In genomic region chr17:28618124-28618523, GRCm38 (mm10) we compare ENCODE assay signal across 21 mouse cellular contexts. TPM values are rescaled to one million over a fixed set of nuclear protein-coding genes. Genes with fewer than 3 reads are reported as not detected.
DNase-seq lines count a peak whose midpoint lies in the region; ATAC-seq and TF ChIP-seq lines count a peak whose summit lies in the region.
"Had no signal": no experiment of that assay in that cellular context is flagged by ENCODE, and none has a peak within 500 bp of the region (broad histone marks: within the 10 kb centered on the region; RNA-seq: fewer than 3 reads in every experiment).

No protein-coding gene starts in this region.

- no peak overlapping the region for H3K4me2 ChIP-seq in embryonic facial prominence, embryonic 14.5 days (ENCODE audit: low read depth, low read length)
- H3K4me2 ChIP-seq in liver, embryonic 12.5 days = peak overlapping the region; percentile 37
- H3K4me2 ChIP-seq: forebrain, embryonic 13.5 days; heart, embryonic 12.5 days; midbrain, embryonic 15.5 days had no signal

- H3K27ac ChIP-seq in embryonic facial prominence, embryonic 14.5 days (replicated peaks; ENCODE audit: low read depth, low read length) = no peak overlapping the region
- no peak overlapping the region for H3K27ac ChIP-seq in embryonic facial prominence, embryonic 10.5 days (replicated peaks)
- peak overlapping the region; percentile 38; the same call in 1 of the 2 replicates for H3K27ac ChIP-seq in liver, embryonic 12.5 days
- peak overlapping the region; percentile 48; the same call in 1 of the 2 replicates for H3K27ac ChIP-seq in small intestine, adult 2 months (ENCODE audit: insufficient read depth, low read depth, low read length)
- H3K27ac ChIP-seq: forebrain, embryonic 13.5 days; kidney, postnatal 0 days; layer of hippocampus, adult 2 months; midbrain, embryonic 15.5 days had no signal

- peaks cover 31% of the 10 kb centered on the region for H3K36me3 ChIP-seq in embryonic facial prominence, embryonic 14.5 days (ENCODE audit: control insufficient read depth, insufficient read depth, low read length)
- H3K36me3 ChIP-seq in embryonic facial prominence, embryonic 10.5 days (replicated peaks) = peaks cover 73% of the 10 kb centered on the region
- H3K36me3 ChIP-seq in liver, embryonic 12.5 days = peaks cover 51% of the 10 kb centered on the region
- peaks cover 10% of the 10 kb centered on the region; the same call in 1 of the 2 replicates for H3K36me3 ChIP-seq in small intestine, adult 2 months (ENCODE audit: control insufficient read depth, insufficient read depth, low read length)

- H3K4me3 ChIP-seq in embryonic facial prominence, embryonic 14.5 days (ENCODE audit: low read depth, low read length) = no peak overlapping the region
- H3K4me3 ChIP-seq in embryonic facial prominence, embryonic 10.5 days = no peak overlapping the region
- no peak overlapping the region for H3K4me3 ChIP-seq in liver, embryonic 12.5 days
- no peak overlapping the region for H3K4me3 ChIP-seq in small intestine, adult 2 months (ENCODE audit: low read depth, low read length)
- H3K4me3 ChIP-seq: forebrain, embryonic 13.5 days; heart, embryonic 12.5 days; layer of hippocampus, adult 2 months; midbrain, embryonic 15.5 days had no signal

- H3K9me3 ChIP-seq in embryonic facial prominence, embryonic 14.5 days (ENCODE audit: control insufficient read depth, low read length) = no peaks in the 10 kb centered on the region
- no peaks in the 10 kb centered on the region for H3K9me3 ChIP-seq in embryonic facial prominence, embryonic 10.5 days
- H3K9me3 ChIP-seq in liver, embryonic 12.5 days (replicated peaks) = no peaks in the 10 kb centered on the region
- H3K9me3 ChIP-seq: forebrain, embryonic 13.5 days; heart, embryonic 12.5 days; midbrain, embryonic 15.5 days had no signal

- intact Hi-C loops in heart, postnatal 36 days (cut with DNase I) = no loop called here

- WGBS in embryonic facial prominence, embryonic 14.5 days = 83% methylated on average over 7 of the region's 7 CpGs
- WGBS in embryonic facial prominence, embryonic 10.5 days = 87% methylated on average over 7 of the region's 7 CpGs
- WGBS in liver, embryonic 12.5 days (ENCODE audit: insufficient replicate concordance) = 31% methylated on average over 7 of the region's 7 CpGs
- 65% methylated on average over 7 of the region's 7 CpGs for WGBS in small intestine, adult 2 months

- ATAC-seq in embryonic facial prominence, embryonic 14.5 days (ENCODE audit: low read depth) = no peak
- ATAC-seq in liver, embryonic 12.5 days = peak; percentile 44
- ATAC-seq: forebrain, embryonic 13.5 days; midbrain, embryonic 15.5 days had no signal

- H3K27me3 ChIP-seq in embryonic facial prominence, embryonic 14.5 days (replicated peaks; ENCODE audit: control insufficient read depth, insufficient read depth, low read length) = no peaks in the 10 kb centered on the region
- H3K27me3 ChIP-seq in embryonic facial prominence, embryonic 10.5 days (replicated peaks; ENCODE audit: low read depth, poor library complexity, severe bottlenecking) = no peaks in the 10 kb centered on the region
- H3K27me3 ChIP-seq in liver, embryonic 12.5 days (replicated peaks) = no peaks in the 10 kb centered on the region
- H3K27me3 ChIP-seq in small intestine, adult 2 months (ENCODE audit: control insufficient read depth, insufficient read depth, low read length) = no peaks in the 10 kb centered on the region
- H3K27me3 ChIP-seq: forebrain, embryonic 13.5 days; heart, embryonic 12.5 days; midbrain, embryonic 15.5 days had no signal

- H3K9ac ChIP-seq in embryonic facial prominence, embryonic 14.5 days (ENCODE audit: low read depth, low read length) = 0 out of 2 replicates have a peak overlapping the region, but pooled peaks have one; percentile 19
- H3K9ac ChIP-seq in liver, embryonic 12.5 days = peak overlapping the region; percentile 24; the same call in 1 of the 2 replicates
- H3K9ac ChIP-seq: forebrain, embryonic 13.5 days; heart, embryonic 12.5 days; midbrain, embryonic 15.5 days had no signal

- H3K4me1 ChIP-seq in embryonic facial prominence, embryonic 14.5 days (ENCODE audit: control insufficient read depth, insufficient read depth, low read length) = peaks cover 8% of the 10 kb centered on the region
- H3K4me1 ChIP-seq in embryonic facial prominence, embryonic 10.5 days = peaks cover 43% of the 10 kb centered on the region
- peaks cover 82% of the 10 kb centered on the region for H3K4me1 ChIP-seq in liver, embryonic 12.5 days
- peaks cover 20% of the 10 kb centered on the region for H3K4me1 ChIP-seq in small intestine, adult 2 months (ENCODE audit: control insufficient read depth, insufficient read depth, insufficient read length, low read length)

- no peak for TF ChIP-seq POLR2A in small intestine, adult 2 months (IDR thresholded peaks at IDR 0.05; ENCODE audit: low read depth, low read length)

- TF ChIP-seq CTCF in small intestine, adult 2 months (IDR thresholded peaks at IDR 0.05; ENCODE audit: extremely low read depth, insufficient read length, insufficient replicate concordance, low read depth, low read length) = no peak

- no peak for DNase-seq in embryonic facial prominence, embryonic 14.5 days (ENCODE audit: low spot score)
- DNase-seq in embryonic facial prominence, embryonic 10.5 days (ENCODE audit: low spot score) = no peak
- peak; percentile 43 for DNase-seq in R1 (ENCODE audit: low read depth, low spot score)
- DNase-seq in ovary, postnatal 14 days (ENCODE audit: low spot score) = no peak
- no peak for DNase-seq in heart, postnatal 36 days
- DNase-seq: adrenal gland, postnatal 36 days; cerebellum, adult 8-10 months; heart, postnatal 4 days; lung, adult 18-20 months; lung, postnatal 36 days; thymus, postnatal 25 days had no signal

RNA-seq across cellular contexts. Expression of gene Srpk1, which starts 4.4 kb away (rescaled TPM):
- 89.1 and 92.4 TPM in 2 replicates for polyA plus RNA-seq in embryonic facial prominence, embryonic 14.5 days (2014; fragmentation: Nextera tagmentation; extraction: Ambion mirVana)
- 130 and 133 TPM in 2 replicates for polyA plus RNA-seq in embryonic facial prominence, embryonic 10.5 days (2016; fragmentation: Nextera tagmentation; extraction: Ambion mirVana)
- 61.1 and 61.5 TPM in 2 replicates for polyA plus RNA-seq in liver, embryonic 12.5 days (2016; fragmentation: Nextera tagmentation; extraction: Ambion mirVana)
- 10.1 and 19.7 TPM in 2 replicates for polyA plus RNA-seq in small intestine, adult 2 months (2012; rRNA removed)
- total RNA-seq in heart, postnatal 36 days (2021) = 10 to 100 TPM; 32.1 to 35.5 TPM

RNA-seq across cellular contexts. Expression of gene Lhfpl5, which starts 42.7 kb away (rescaled TPM):
- polyA plus RNA-seq in embryonic facial prominence, embryonic 14.5 days (2014; fragmentation: Nextera tagmentation; extraction: Ambion mirVana) = 0.31 and 0.70 TPM in 2 replicates
- 1.1 TPM in 2 replicates for polyA plus RNA-seq in embryonic facial prominence, embryonic 10.5 days (2016; fragmentation: Nextera tagmentation; extraction: Ambion mirVana)
- 0.16 and 0.32 TPM in 2 replicates for polyA plus RNA-seq in liver, embryonic 12.5 days (2016; fragmentation: Nextera tagmentation; extraction: Ambion mirVana)
- polyA plus RNA-seq in small intestine, adult 2 months (2012; rRNA removed) = 0.66 and 1.0 TPM in 2 replicates
- not detected for total RNA-seq in heart, postnatal 36 days (2021)
- total RNA-seq: heart, postnatal 4 days had no signal
- polyA plus RNA-seq: gonadal fat pad, adult 2 months; kidney, postnatal 0 days had no signal

RNA-seq across cellular contexts. Expression of gene Clps, which starts 57.6 kb away (rescaled TPM):
- polyA plus RNA-seq in embryonic facial prominence, embryonic 14.5 days (2014; fragmentation: Nextera tagmentation; extraction: Ambion mirVana) = not detected in 2 replicates
- not detected in 2 replicates for polyA plus RNA-seq in embryonic facial prominence, embryonic 10.5 days (2016; fragmentation: Nextera tagmentation; extraction: Ambion mirVana)
- polyA plus RNA-seq in liver, embryonic 12.5 days (2016; fragmentation: Nextera tagmentation; extraction: Ambion mirVana) = 2.3 and 3.6 TPM in 2 replicates
- polyA plus RNA-seq in small intestine, adult 2 months (2012; rRNA removed) = 1,332 and 30,405 TPM in 2 replicates
- not detected for total RNA-seq in heart, postnatal 36 days (2021)
- total RNA-seq: adrenal gland, postnatal 36 days; heart, postnatal 4 days; layer of hippocampus, adult 2 months; left cerebral cortex, postnatal 36 days had no signal
- polyA plus RNA-seq: cortical plate, adult 2 months; kidney, postnatal 0 days had no signal

Comparison
In these comparisons a context has a peak if more than half of its experiments do, and no peak if none do; other contexts are left out.
1. H3K27ac ChIP-seq: peak in liver, embryonic 12.5 days (single experiment) and small intestine, adult 2 months (single experiment); none in embryonic facial prominence, embryonic 14.5 days (single experiment) and embryonic facial prominence, embryonic 10.5 days (single experiment).
2. RNA of gene Clps, which starts 57.6 kb away (polyA plus RNA-seq): 1,332 to 30,405 TPM in small intestine, adult 2 months; 2.3 to 3.6 TPM in liver, embryonic 12.5 days, not detected in embryonic facial prominence, embryonic 14.5 days and not detected in embryonic facial prominence, embryonic 10.5 days; every median in the first group is over 100 times any median in the second.